Mouse (Mus musculus): ENCODE results near the gene Prrx1. TPM values are rescaled to one million over a fixed set of nuclear protein-coding genes. Genes with fewer than 3 reads are reported as not detected.

Prrx1 gene
- total and polyA plus RNA-seq, 3 experiments, result not detected

Other genes with a start within 250 kb of the Prrx1 start
- gene Mroh9, start 228.0 kb downstream of the Prrx1 start, total RNA-seq (2012; rRNA removed), result not detected in 2 replicates
- not detected for gene Mroh9, start 228.0 kb downstream of the Prrx1 start, polyA plus RNA-seq (2012; ENCODE audit: insufficient read depth in 1 of 2, insufficient read length in 2 of 2, low read depth in 1 of 2, low replicate concordance in 2 of 2, missing spikeins in 1 of 2)
- gene Gorab, start 90.0 kb upstream of the Prrx1 start, total RNA-seq (2012; rRNA removed), result 3.3 and 3.5 TPM in 2 replicates
- 1 to 10 TPM in 1 of 2 experiments, not detected in 1; 4.2 TPM for gene Gorab, start 90.0 kb upstream of the Prrx1 start, polyA plus RNA-seq (2012; ENCODE audit: insufficient read depth in 1 of 2, insufficient read length in 2 of 2, low read depth in 1 of 2, low replicate concordance in 2 of 2, missing spikeins in 1 of 2)